In the genomic region with DNA sequence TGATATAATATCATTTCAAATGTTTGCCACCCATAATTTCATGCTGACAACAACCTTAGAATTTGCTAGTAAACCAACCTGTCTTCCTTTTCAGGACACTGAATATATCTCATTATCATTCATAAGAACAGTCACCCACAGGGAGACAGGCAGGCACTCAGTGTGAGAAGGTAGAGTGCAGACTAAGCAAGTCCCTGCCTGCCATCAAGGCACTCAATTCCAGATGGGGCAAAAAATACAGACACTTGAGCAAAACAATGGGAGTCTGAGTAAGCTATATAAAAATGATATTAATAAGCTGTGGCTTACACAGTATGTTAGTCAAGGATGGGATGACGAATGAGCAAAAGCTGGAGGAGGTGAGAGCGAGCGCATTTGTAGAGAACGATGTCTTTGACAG, we compare ENCODE assay signal across 16 mouse cellular contexts.
"Had no signal": no experiment of that assay in that cellular context is flagged by ENCODE, and none has a peak within 500 bp of the region (broad histone marks: within the 10 kb centered on the region; RNA-seq: fewer than 3 reads in every experiment).

No protein-coding gene starts in this region.

- H3K27ac ChIP-seq: layer of hippocampus, adult 2 months; limb, embryonic 12.5 days; liver, embryonic 13.5 days; lung, embryonic 15.5 days; macrophage; midbrain, embryonic 12.5 days; stomach, postnatal 0 days had no signal

- H3K4me1 ChIP-seq: limb, embryonic 12.5 days; liver, embryonic 13.5 days; lung, embryonic 15.5 days; megakaryocyte, embryonic 14.5 days; midbrain, embryonic 12.5 days had no signal

- DNase-seq: kidney, adult 9 months; kidney, postnatal 10 days; kidney, postnatal 4 days; liver; liver, embryonic 13.5 days; liver, postnatal 0 days; lung, postnatal 14 days; right cerebral cortex, postnatal 25 days; thymus, postnatal 4 days had no signal

- ATAC-seq: liver, postnatal 0 days had no signal

- H3K27me3 ChIP-seq: limb, embryonic 12.5 days; liver, embryonic 13.5 days; lung, embryonic 15.5 days; megakaryocyte, embryonic 14.5 days; midbrain, embryonic 12.5 days had no signal

- H3K4me2 ChIP-seq: limb, embryonic 12.5 days; liver, embryonic 13.5 days; lung, embryonic 15.5 days; midbrain, embryonic 12.5 days had no signal

- H3K9ac ChIP-seq: limb, embryonic 12.5 days; liver, embryonic 13.5 days; liver, postnatal 0 days; lung, embryonic 15.5 days; midbrain, embryonic 12.5 days had no signal

- H3K4me3 ChIP-seq: layer of hippocampus, adult 2 months; limb, embryonic 12.5 days; liver, embryonic 13.5 days; lung, embryonic 15.5 days; megakaryocyte, embryonic 14.5 days; midbrain, embryonic 12.5 days had no signal

- H3K9me3 ChIP-seq: limb, embryonic 12.5 days; liver, embryonic 13.5 days; lung, embryonic 15.5 days; midbrain, embryonic 12.5 days had no signal

- H3K36me3 ChIP-seq: limb, embryonic 12.5 days; liver, embryonic 13.5 days; lung, embryonic 15.5 days; midbrain, embryonic 12.5 days had no signal
